Mouse (Mus musculus) MEL (cell line): Measurements from ENCODE around the gene Gm17581. TPM values are rescaled to one million over a fixed set of nuclear protein-coding genes. Genes with fewer than 3 reads are reported as not detected.

Experiments
- DNase-seq: peaks from one replicate; pipeline ENCODE4 v3.0.0; 2011; ENCODE audit warnings: low read depth, low spot score
- H3K27ac ChIP-seq: 2 replicates; pipeline ENCODE4 v1.5.1; 2012; ENCODE audit warnings: low read depth, mild to moderate bottlenecking, control low read depth, low read length, moderate library complexity; ENCODE audit not compliant: control insufficient read depth
- H3K27me3 ChIP-seq, 2 experiments: fragments of 150-350 bp in 1 of 2; sonication (generic) in 1 of 2; 2 replicates each; pipeline ENCODE4 v1.6.1; 2012; ENCODE audit warnings: low read length in 2 of 2, mild to moderate bottlenecking in 2 of 2, improper control_type of control experiment in 1 of 2, moderate library complexity in 1 of 2; ENCODE audit not compliant: insufficient read depth in 2 of 2, control insufficient read depth in 1 of 2
- H3K36me3 ChIP-seq, 2 experiments: 2 replicates each; pipeline ENCODE4 v1.6.1; 2012 to 2014; ENCODE audit warnings: low read length in 2 of 2, improper control_type of control experiment in 1 of 2, inconsistent platforms in 1 of 2, mild to moderate bottlenecking in 1 of 2; ENCODE audit not compliant: insufficient read depth in 2 of 2, control insufficient read depth in 1 of 2
- H3K4me1 ChIP-seq, 2 experiments: fragments of 150-350 bp in 1 of 2; sonication (generic) in 1 of 2; 2 replicates each; pipeline ENCODE4 v1.6.1; 2012; ENCODE audit warnings: low read length in 2 of 2, improper control_type of control experiment in 1 of 2, mild to moderate bottlenecking in 1 of 2; ENCODE audit not compliant: insufficient read depth in 2 of 2, control insufficient read depth in 1 of 2
- H3K4me3 ChIP-seq, 2 experiments: fragments of 150-350 bp in 1 of 2; sonication (generic) in 1 of 2; 2 replicates each; pipeline ENCODE4 v1.5.1; 2012; ENCODE audit warnings: low read depth in 2 of 2, low read length in 2 of 2, mild to moderate bottlenecking in 2 of 2, moderate library complexity in 2 of 2, control low read depth in 1 of 2, improper control_type of control experiment in 1 of 2; ENCODE audit not compliant: control insufficient read depth in 1 of 2, insufficient read depth in 1 of 2
- H3K79me2 ChIP-seq: 2 replicates; pipeline ENCODE4 v1.6.1; 2012; ENCODE audit warnings: mild to moderate bottlenecking, low read length, moderate library complexity; ENCODE audit not compliant: control insufficient read depth, poor library complexity, insufficient read depth
- H3K9ac ChIP-seq: 2 replicates; pipeline ENCODE4 v1.6.1; 2012; ENCODE audit warnings: low read depth, mild to moderate bottlenecking, control low read depth, low read length, moderate library complexity; ENCODE audit not compliant: control insufficient read depth, poor library complexity, severe bottlenecking
- H3K9me3 ChIP-seq: fragments of 150-350 bp; sonication (generic); replicated peaks from 2 replicates; pipeline ENCODE4 v1.6.1; 2012; ENCODE audit warnings: mild to moderate bottlenecking, low read length, improper control_type of control experiment, moderate library complexity; ENCODE audit not compliant: insufficient read depth
- BHLHE40 ChIP-seq: IDR thresholded peaks from 2 replicates; pipeline ENCODE4 v1.6.1; 2012; ENCODE audit warnings: low read depth, mild to moderate bottlenecking, inconsistent platforms, low read length, improper control_type of control experiment, borderline replicate concordance
- CHD2 ChIP-seq: IDR thresholded peaks from 2 replicates; pipeline ENCODE4 v1.6.1; 2011; ENCODE audit warnings: low read length, improper control_type of control experiment
- CTCF ChIP-seq, 3 experiments: IDR thresholded peaks in 2 of 3; conservative IDR thresholded peaks in 1 of 3; 2 replicates each; pipeline ENCODE4 v1.5.1; 2011 to 2012; ENCODE audit warnings: low read length in 3 of 3, low read depth in 2 of 3, mild to moderate bottlenecking in 2 of 3, improper control_type of control experiment in 1 of 3, inconsistent platforms in 1 of 3, mixed read lengths in 1 of 3, moderate library complexity in 1 of 3; ENCODE audit not compliant: control insufficient read depth in 1 of 3, insufficient read depth in 1 of 3, poor library complexity in 1 of 3, severe bottlenecking in 1 of 3
- E2F4 ChIP-seq: IDR thresholded peaks from 2 replicates; pipeline ENCODE4 v1.6.1; 2011; ENCODE audit warnings: low read depth, low read length, improper control_type of control experiment, borderline replicate concordance
- EP300 ChIP-seq, 2 experiments: IDR thresholded peaks; 2 replicates each; pipeline ENCODE4 v1.6.1; 2011; ENCODE audit warnings: improper control_type of control experiment in 2 of 2, low read length in 2 of 2, low read depth in 1 of 2, mild to moderate bottlenecking in 1 of 2
- ETS1 ChIP-seq: IDR thresholded peaks from 2 replicates; pipeline ENCODE4 v1.6.1; 2012; ENCODE audit warnings: low read depth, mild to moderate bottlenecking, inconsistent platforms, low read length, improper control_type of control experiment, moderate library complexity
- GABPA ChIP-seq: IDR thresholded peaks from 2 replicates; pipeline ENCODE4 v1.6.1; 2012; ENCODE audit warnings: low read depth, mild to moderate bottlenecking, inconsistent platforms, low read length, improper control_type of control experiment, moderate library complexity
- GATA1 ChIP-seq: IDR thresholded peaks from 2 replicates; pipeline ENCODE4 v1.6.1; 2011; ENCODE audit warnings: low read depth, low read length, improper control_type of control experiment
- HCFC1 ChIP-seq: IDR thresholded peaks from 2 replicates; pipeline ENCODE4 v1.6.1; 2012; ENCODE audit warnings: low read depth, mild to moderate bottlenecking, inconsistent platforms, low read length, improper control_type of control experiment, moderate library complexity
- KAT2A ChIP-seq: conservative IDR thresholded peaks from 2 replicates; pipeline ENCODE4 v1.6.1; 2012; ENCODE audit warnings: low read depth, low read length, improper control_type of control experiment, inconsistent platforms
- MAFK ChIP-seq: IDR thresholded peaks from 2 replicates; pipeline ENCODE4 v1.6.1; 2011; ENCODE audit warnings: low read depth, mild to moderate bottlenecking, low read length, improper control_type of control experiment, borderline replicate concordance
- MAX ChIP-seq: IDR thresholded peaks from 2 replicates; pipeline ENCODE4 v1.6.1; 2011; ENCODE audit warnings: low read length, improper control_type of control experiment
- MAZ ChIP-seq: IDR thresholded peaks from 2 replicates; pipeline ENCODE4 v1.6.1; 2012; ENCODE audit warnings: low read depth, mild to moderate bottlenecking, inconsistent platforms, low read length, improper control_type of control experiment
- MEF2A ChIP-seq: IDR thresholded peaks from 2 replicates; pipeline ENCODE4 v1.6.1; 2014; ENCODE audit warnings: low read depth, mild to moderate bottlenecking, inconsistent platforms, low read length, improper control_type of control experiment; ENCODE audit not compliant: poor library complexity, insufficient replicate concordance, severe bottlenecking; ENCODE audit errors: extremely low read depth
- MXI1 ChIP-seq: IDR thresholded peaks from 2 replicates; pipeline ENCODE4 v1.6.1; 2011; ENCODE audit warnings: mild to moderate bottlenecking, low read depth, low read length, improper control_type of control experiment
- MYB ChIP-seq: IDR thresholded peaks from 2 replicates; pipeline ENCODE4 v1.6.1; 2011; ENCODE audit warnings: mild to moderate bottlenecking, low read depth, low read length, improper control_type of control experiment
- MYC ChIP-seq: IDR thresholded peaks from 2 replicates; pipeline ENCODE4 v1.6.1; 2011; ENCODE audit warnings: low read depth, mild to moderate bottlenecking, low read length, improper control_type of control experiment, moderate library complexity
- NELFE ChIP-seq: IDR thresholded peaks from 2 replicates; pipeline ENCODE4 v1.6.1; 2011; ENCODE audit warnings: low read depth, low read length, improper control_type of control experiment
- NRF1 ChIP-seq: IDR thresholded peaks from 2 replicates; pipeline ENCODE4 v1.6.1; 2014; ENCODE audit warnings: low read depth, mild to moderate bottlenecking, inconsistent platforms, low read length, improper control_type of control experiment, moderate library complexity; ENCODE audit not compliant: poor library complexity, insufficient read depth, severe bottlenecking
- POLR2A ChIP-seq, 2 experiments: IDR thresholded peaks; 2 replicates each; pipeline ENCODE4 v1.6.1; 2011 to 2012; ENCODE audit warnings: low read length in 2 of 2, mild to moderate bottlenecking in 2 of 2, control low read depth in 1 of 2, improper control_type of control experiment in 1 of 2, low read depth in 1 of 2, moderate library complexity in 1 of 2; ENCODE audit not compliant: control insufficient read depth in 1 of 2, insufficient read depth in 1 of 2, poor library complexity in 1 of 2
- POLR2AphosphoS5 ChIP-seq: IDR thresholded peaks from 2 replicates; pipeline ENCODE4 v1.6.1; 2012; ENCODE audit warnings: low read depth, borderline replicate concordance, mild to moderate bottlenecking, inconsistent platforms, low read length, moderate library complexity, mixed read lengths
- RAD21 ChIP-seq: IDR thresholded peaks from 2 replicates; pipeline ENCODE4 v1.6.1; 2011; ENCODE audit warnings: mild to moderate bottlenecking, low read depth, low read length, improper control_type of control experiment
- RCOR1 ChIP-seq: IDR thresholded peaks from 2 replicates; pipeline ENCODE4 v1.6.1; 2012; ENCODE audit warnings: low read depth, mild to moderate bottlenecking, inconsistent platforms, low read length, improper control_type of control experiment
- SIN3A ChIP-seq: IDR thresholded peaks from 2 replicates; pipeline ENCODE4 v1.6.1; 2012; ENCODE audit warnings: low read length, improper control_type of control experiment, inconsistent platforms
- TAL1 ChIP-seq: IDR thresholded peaks from 2 replicates; pipeline ENCODE4 v1.6.1; 2012; ENCODE audit warnings: mild to moderate bottlenecking, inconsistent platforms, low read length, moderate library complexity, mixed read lengths
- TBP ChIP-seq: IDR thresholded peaks from 2 replicates; pipeline ENCODE4 v1.8.0; 2011; ENCODE audit warnings: low read depth, low read length, improper control_type of control experiment
- TCF12 ChIP-seq: IDR thresholded peaks from 2 replicates; pipeline ENCODE4 v1.6.1; 2014; ENCODE audit warnings: low read depth, mild to moderate bottlenecking, inconsistent platforms, low read length, improper control_type of control experiment, moderate library complexity
- UBTF ChIP-seq: IDR thresholded peaks from 2 replicates; pipeline ENCODE4 v1.6.1; 2012; ENCODE audit warnings: low read depth, mild to moderate bottlenecking, inconsistent platforms, low read length, improper control_type of control experiment, moderate library complexity, borderline replicate concordance; ENCODE audit not compliant: insufficient read depth
- USF1 ChIP-seq: IDR thresholded peaks from 2 replicates; pipeline ENCODE4 v1.6.1; 2014; ENCODE audit warnings: low read depth, mild to moderate bottlenecking, inconsistent platforms, low read length, improper control_type of control experiment, moderate library complexity
- USF2 ChIP-seq, 2 experiments: IDR thresholded peaks; 2 replicates each; pipeline ENCODE4 v1.6.1; 2011 to 2012; ENCODE audit warnings: improper control_type of control experiment in 2 of 2, low read length in 2 of 2, borderline replicate concordance in 1 of 2, inconsistent platforms in 1 of 2, low read depth in 1 of 2, mild to moderate bottlenecking in 1 of 2; ENCODE audit not compliant: insufficient read depth in 1 of 2
- ZKSCAN1 ChIP-seq: IDR thresholded peaks from 2 replicates; pipeline ENCODE4 v1.6.1; 2012; ENCODE audit warnings: low read depth, mild to moderate bottlenecking, inconsistent platforms, low read length, improper control_type of control experiment, moderate library complexity
- ZMIZ1 ChIP-seq: IDR thresholded peaks from 2 replicates; pipeline ENCODE4 v1.6.1; 2012; ENCODE audit warnings: low read depth, mild to moderate bottlenecking, inconsistent platforms, low read length, improper control_type of control experiment, moderate library complexity
- polyA plus RNA-seq, 2 experiments: library from polyadenylated mRNA; stranded (reverse) in 1 of 2; unstranded in 1 of 2; fragments of >175 nt in 1 of 2; fragments of >200 nt in 1 of 2; gene quantifications; 2 replicates each; pipeline versions ENCODE4 v1.2.1 to v1.2.4; 2012; ENCODE audit warnings: low replicate concordance in 2 of 2, low read depth in 1 of 2; ENCODE audit not compliant: insufficient read length in 2 of 2, insufficient read depth in 1 of 2, missing spikeins in 1 of 2
- total RNA-seq: library from RNA; depleted of rRNA; stranded (reverse); fragments of 300-350 nt; gene quantifications from 2 replicates; pipeline ENCODE4 v1.2.3, GENCODE M21; 2012

The Gm17581 gene
- total and polyA plus RNA-seq, 3 experiments: not detected

DNA sequence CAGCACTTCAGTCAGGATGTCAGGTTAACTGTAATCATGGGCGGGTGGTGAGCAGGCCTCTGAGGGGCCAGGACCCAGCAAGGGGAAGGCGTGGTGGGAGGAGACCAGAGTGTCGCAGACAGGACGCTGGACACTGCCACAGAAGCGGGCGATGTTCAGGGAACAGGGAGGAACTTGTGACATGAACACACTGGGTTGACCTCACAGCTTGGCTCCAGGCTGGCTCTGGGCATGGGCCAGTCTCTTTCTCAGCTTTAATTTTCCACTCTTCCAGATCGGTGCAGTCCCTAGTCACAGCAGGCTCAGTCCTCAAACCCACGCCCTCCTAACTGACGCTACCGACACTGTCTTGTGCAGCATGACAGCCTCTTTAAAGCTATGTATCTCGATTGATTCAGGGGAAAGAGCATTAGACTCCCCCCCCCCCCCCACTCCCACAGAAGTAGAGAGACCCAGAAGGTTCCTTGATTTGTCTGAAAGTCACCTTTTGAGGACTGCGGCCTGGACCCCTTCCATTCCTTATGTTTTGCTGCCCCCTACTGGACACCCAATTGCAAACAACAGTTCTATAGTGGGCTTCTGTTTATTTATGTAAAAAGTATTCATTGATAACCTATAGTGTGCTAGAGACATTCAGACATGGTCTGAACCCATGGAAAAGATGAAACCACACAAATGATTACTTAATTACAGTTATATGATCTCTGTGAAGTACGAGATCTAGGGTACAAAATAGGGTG lies 29.2 kb upstream of the Gm17581 start (continued):
- TF ChIP-seq MXI1 (no peak; the same call in 1 of the 2 replicates), GABPA (no peak), TCF12 (no peak)

DNA sequence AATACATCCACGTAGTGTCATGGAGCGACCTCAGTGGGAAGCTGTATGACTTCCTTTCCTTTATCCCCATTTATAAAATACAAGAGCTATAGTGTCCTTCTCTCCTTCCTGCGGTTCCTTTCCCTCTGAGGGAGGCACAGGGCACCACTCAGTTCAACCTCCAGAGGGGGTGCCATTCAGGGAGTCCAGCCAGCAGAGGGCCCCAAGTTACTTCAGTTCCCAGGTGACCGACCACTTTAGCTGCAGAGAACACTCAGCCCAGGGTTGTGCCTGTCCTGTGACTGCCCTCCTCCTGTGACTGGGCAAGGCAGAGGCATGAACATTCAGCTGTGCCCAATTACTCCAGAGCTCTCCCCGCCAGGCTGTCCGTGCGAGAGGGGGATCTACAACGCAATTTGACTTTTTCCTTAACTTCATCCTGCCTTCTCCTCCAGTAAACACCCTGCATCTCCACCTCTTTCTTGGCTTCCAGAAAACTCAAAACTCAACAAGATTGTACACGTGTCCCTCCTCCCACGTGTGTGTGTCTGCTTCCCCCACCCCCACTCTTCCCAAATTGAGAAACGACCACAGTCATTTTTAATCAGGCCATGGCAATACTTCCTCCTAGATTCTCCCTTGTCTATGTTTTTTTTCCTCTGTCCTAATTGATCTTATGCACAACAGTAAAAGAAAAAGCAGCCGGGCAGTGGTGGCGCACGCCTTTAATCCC lies 21.3 kb upstream of the Gm17581 start:
- Histone ChIP-seq H3K9me3 (no peaks in the 10 kb centered on the region), H3K79me2 (no peaks in the 10 kb centered on the region), H3K27me3 (peaks cover 4 to 5% of the 10 kb centered on the region in 2 experiments; a peak in 3 of 4 replicates), H3K36me3 (no peaks in the 10 kb centered on the region), H3K4me3 (no peak overlapping the region), H3K9ac (no peak overlapping the region), H3K27ac (no peak overlapping the region), H3K4me1 (0 out of 4 replicates have a peak, but pooled peaks cover 0 to 4% of the 10 kb centered on the region in 2 experiments)
- peak; percentile 53 for DNase-seq
- TF ChIP-seq CHD2 (no peak), POLR2A (IDR thresholded peaks at IDR 0.05; ENCODE audit: control insufficient read depth in 1 of 2, insufficient read depth in 1 of 2, low read depth in 1 of 2, low read length in 2 of 2, poor library complexity in 1 of 2) (no peak), ETS1 (no peak), TCF12 (no peak), SIN3A (no peak), NELFE (no peak), TAL1 (no peak), E2F4 (no peak), USF2 (IDR thresholded peaks at IDR 0.05; ENCODE audit: borderline replicate concordance in 1 of 2, insufficient read depth in 1 of 2, low read depth in 1 of 2, low read length in 2 of 2) (no peak), MAZ (no peak), GATA1 (no peak), RAD21 (peak; percentile 12), ZMIZ1 (no peak), EP300 (IDR thresholded peaks at IDR 0.05; ENCODE audit: low read depth in 1 of 2, low read length in 2 of 2) (peak; percentile 29 to 40; a peak in 3 of 4 replicates), NRF1 (no peak), MYB (no peak), CTCF (IDR thresholded peaks at IDR 0.05 in 2 of 3, conservative IDR thresholded peaks at IDR 0.05 in 1 of 3; ENCODE audit: control insufficient read depth in 1 of 3, insufficient read depth in 1 of 3, low read depth in 2 of 3, low read length in 3 of 3, poor library complexity in 1 of 3, severe bottlenecking in 1 of 3) (peak; percentile 21 to 66 (median 53); a peak in 5 of 6 replicates), RCOR1 (no peak), MAFK (no peak), TBP (no peak), MYC (peak; percentile 94), UBTF (no peak), ZKSCAN1 (no peak), KAT2A (no peak), BHLHE40 (no peak), USF1 (peak; percentile 45; the same call in 1 of the 2 replicates), POLR2AphosphoS5 (no peak), MAX (peak; percentile 68; the same call in 1 of the 2 replicates), HCFC1 (no peak), MEF2A (no peak)
